Mouse (Mus musculus) lung, adult 2 months (tissue): ENCODE data around the gene Sebox. TPM values are rescaled to one million over a fixed set of nuclear protein-coding genes. Genes with fewer than 3 reads are reported as not detected.
A peak's percentile ranks its signal among the peaks of the same experiment; 100 is the strongest.
"Not testable (repeated sequence)": the region's sequence is repeated elsewhere in the genome, so short reads cannot be mapped to it uniquely, and the experiment has no call there.

Source experiments
- DNase-seq: peaks from one replicate; pipeline ENCODE4 v3.0.0; 2022
- H3K4me1 ChIP-seq: fragments of 200-500 bp; 2 replicates; pipeline ENCODE4 v1.6.1; 2011; ENCODE audit warnings: low read length; ENCODE audit not compliant: control insufficient read depth, insufficient read depth
- H3K4me3 ChIP-seq: fragments of 200-500 bp; replicated peaks from 2 replicates; pipeline ENCODE3; 2011; ENCODE audit warnings: low read depth, mild to moderate bottlenecking, control low read depth, low read length; ENCODE audit errors: extremely low read depth
- CTCF ChIP-seq: fragments of 200-500 bp; IDR thresholded peaks from 2 replicates; pipeline ENCODE4 v1.5.1; 2011; ENCODE audit warnings: mild to moderate bottlenecking, low read length, control low read depth; ENCODE audit not compliant: insufficient read depth
- POLR2A ChIP-seq: fragments of 200-500 bp; IDR thresholded peaks from 2 replicates; pipeline ENCODE4 v1.6.1; 2011; ENCODE audit warnings: low read depth, mild to moderate bottlenecking, control low read depth, low read length, borderline replicate concordance; ENCODE audit errors: extremely low read depth
- WGBS: fragments of 180-500 bp; shearing (Covaris S2); methylation state at CpG from one replicate; pipeline ENCODE4 v1.1.7; 2018; 5-methylcytosine and 5-hydroxymethylcytosine counted together
- polyA plus RNA-seq: library from polyadenylated mRNA; depleted of rRNA; stranded (reverse); fragments of >200 nt; gene quantifications from 2 replicates; pipeline ENCODE4 v1.2.3, GENCODE M21; 2012

Gene Sebox
- polyA plus RNA-seq, 1 experiment: 0.11 TPM

DNA sequence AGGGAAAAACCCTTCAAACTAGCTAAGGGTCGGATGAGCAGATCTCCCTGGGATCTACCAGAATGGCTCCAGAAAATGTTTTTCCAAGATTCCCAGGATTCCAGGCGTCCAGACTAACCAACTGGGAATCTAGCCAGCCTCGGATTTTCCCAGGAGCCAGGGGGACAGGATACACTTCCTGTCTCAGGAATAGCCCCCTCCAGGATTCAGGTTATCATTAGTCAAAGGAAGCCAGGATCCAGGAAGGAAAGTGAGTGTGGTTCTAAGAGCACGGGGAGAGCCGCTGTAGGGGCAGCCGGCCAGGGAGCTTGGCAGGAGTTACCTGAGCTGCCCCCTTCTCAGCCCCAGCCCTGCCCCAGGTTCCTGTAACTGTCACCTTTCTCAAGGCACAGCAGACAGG lies 27.8 kb downstream of the Sebox start:
- Histone ChIP-seq H3K4me1 (peaks cover 13% of the 10 kb centered on the region), H3K4me3 (no peak overlapping the region)
- TF ChIP-seq CTCF (no peak), POLR2A (no peak)
- WGBS: 31% methylated on average over 6 of the region's 6 CpGs
- DNase-seq: no peak

DNA sequence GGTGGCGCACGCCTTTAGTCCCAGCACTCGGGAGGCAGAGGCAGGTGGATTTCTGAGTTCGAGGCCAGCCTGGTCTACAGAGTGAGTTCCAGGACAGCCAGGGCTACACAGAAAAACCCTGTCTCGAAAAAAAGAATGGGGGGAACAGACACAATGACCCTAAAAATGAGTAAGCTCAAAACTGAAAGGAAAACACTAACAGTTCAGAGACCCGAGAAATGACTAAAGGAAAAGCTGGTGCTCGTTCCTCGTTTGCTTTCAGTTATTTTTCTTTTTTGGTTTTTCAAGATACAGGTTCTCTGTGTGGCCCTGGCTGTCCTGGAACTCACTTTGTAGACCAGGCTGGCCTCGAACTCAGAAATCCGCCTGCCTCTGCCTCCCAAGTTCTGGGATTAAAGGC lies 28.3 kb downstream of the Sebox start:
- 69% methylated on average over 10 of the region's 10 CpGs for WGBS
- H3K4me1 ChIP-seq: peaks cover 13% of the 10 kb centered on the region
- not testable (repeated sequence) for H3K4me3 ChIP-seq, DNase-seq

DNA sequence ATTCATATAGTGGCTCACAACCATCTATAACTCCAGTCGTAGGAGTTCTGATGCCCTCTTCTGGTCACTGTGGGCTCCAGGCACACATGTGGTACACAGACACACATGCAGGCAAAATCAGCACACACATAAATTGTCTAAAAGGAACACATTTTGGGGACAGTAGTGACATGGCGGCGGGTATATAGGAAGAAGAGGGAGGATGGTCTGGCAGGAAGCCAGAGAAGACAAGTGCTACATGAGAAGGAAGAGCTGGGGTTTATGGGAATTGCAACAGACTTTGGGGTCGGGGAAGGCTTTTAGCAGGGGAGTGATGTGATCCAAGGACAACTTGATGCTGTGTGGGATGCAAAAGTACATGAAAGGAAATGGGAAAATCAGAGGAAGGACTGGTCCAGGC lies 31.3 kb downstream of the Sebox start:
- TF ChIP-seq POLR2A (no peak), CTCF (no peak)
- DNase-seq: no peak
- peaks cover 21% of the 10 kb centered on the region for H3K4me1 ChIP-seq
- 53% methylated on average over 4 of the region's 4 CpGs for WGBS
- H3K4me3 ChIP-seq: no peak overlapping the region

DNA sequence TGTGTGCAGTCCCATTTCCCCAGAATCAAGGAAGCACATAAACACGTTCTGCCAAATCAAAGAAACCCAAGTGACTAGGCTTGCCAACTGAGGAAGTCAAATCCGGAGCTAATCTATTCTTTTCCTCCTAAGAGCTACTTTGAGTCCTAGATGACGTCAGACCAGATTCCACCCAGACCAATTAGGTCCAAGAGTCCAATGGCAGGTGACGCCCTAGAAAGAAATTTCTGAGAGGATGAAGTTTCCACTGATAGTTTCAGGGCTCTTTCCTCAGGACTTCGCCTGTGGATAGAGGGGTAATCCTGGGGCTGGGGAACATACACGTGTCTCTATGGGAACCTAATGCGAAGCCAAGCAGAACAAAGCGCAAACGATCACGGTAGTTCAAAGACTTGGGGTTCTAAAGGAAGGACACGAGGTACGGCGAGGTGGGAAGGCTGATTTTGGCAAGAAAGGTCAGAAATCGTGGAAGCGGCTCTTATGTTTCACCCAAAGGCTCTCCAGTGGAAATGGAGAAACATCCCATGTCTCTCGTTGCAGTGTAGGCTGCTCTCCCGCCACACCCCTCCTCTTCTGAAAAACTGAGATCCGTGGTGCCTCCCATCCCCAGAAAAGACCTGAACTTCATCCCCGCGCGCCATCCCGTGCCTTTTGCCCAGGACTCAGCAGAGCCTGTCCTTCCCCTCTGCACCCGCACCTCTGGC lies 32.3 kb downstream of the Sebox start:
- Histone ChIP-seq H3K4me1 (peaks cover 15% of the 10 kb centered on the region), H3K4me3 (peak overlapping the region; percentile 98)
- TF ChIP-seq POLR2A: no peak
- no peak for TF ChIP-seq CTCF
- peak; percentile 52 for DNase-seq
- 2% methylated on average over 23 of the region's 23 CpGs for WGBS

DNA sequence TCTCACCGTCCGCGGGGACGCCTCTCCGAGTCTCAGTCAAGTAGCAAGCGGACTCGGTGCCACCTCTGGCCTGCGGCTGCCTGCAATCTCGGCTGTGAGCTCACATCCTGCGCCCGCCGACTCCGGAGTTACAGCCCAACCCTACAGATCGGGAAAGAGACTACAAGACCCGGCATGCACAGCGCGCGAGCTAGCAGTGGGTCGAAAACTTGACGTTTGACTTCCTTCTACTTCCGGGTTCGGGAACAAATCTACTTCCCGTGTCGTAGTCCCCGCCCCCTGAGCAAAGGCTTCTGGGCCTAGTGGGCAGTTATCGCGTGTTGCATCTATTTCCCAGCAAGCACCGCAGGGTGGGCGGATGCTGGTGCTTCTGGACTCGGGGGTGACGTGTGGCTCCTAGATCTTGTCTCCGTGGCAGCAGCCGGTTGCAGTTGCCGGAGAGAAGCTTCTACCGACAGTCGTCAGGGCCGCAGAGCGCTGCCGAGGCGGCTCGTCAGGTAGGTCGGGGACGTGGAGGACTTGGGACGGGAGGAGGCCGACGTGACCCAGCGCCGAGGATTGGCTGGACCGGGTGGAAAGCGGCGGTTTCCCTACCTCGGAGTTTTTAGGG lies 32.9 kb downstream of the Sebox start, which contains the start of the genes Tnfaip1 and Ift20:
Tnfaip1 (minus strand) TSS at position 253 of the 610 bp plus-strand sequence.
Ift20 (plus strand) TSS at position 282 of the 610 bp plus-strand sequence.
- peaks cover 10% of the 10 kb centered on the region for H3K4me1 ChIP-seq
- H3K4me3 ChIP-seq: peak within 1 kb of the TSS; percentile 98
- peak; percentile 95 for TF ChIP-seq POLR2A
- TF ChIP-seq CTCF: no peak
- WGBS: under 1% methylated on average over 52 of the region's 52 CpGs
- DNase-seq: peak; percentile 96

DNA sequence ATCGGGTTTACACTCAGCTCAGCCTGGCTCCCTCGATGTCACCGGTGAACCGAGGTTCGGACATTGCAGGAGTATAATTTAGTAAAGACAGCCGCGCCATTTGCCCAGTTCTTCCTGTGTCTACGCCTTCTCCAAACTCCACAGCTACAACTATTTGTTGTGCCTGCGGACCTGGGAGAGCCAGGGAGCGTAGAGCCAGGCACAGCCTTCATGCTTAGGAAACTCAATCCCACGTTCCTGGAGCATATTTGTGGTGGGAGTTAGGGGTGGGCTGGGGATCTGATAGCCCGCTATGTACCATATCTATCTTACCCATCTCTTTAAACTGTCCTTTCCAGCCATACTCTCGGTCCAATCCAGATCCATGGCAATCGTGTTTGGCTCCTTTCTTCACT lies 33.4 kb downstream of the Sebox start:
- 1% methylated on average over 14 of the region's 14 CpGs for WGBS
- no peak for DNase-seq
- TF ChIP-seq POLR2A: no peak

DNA sequence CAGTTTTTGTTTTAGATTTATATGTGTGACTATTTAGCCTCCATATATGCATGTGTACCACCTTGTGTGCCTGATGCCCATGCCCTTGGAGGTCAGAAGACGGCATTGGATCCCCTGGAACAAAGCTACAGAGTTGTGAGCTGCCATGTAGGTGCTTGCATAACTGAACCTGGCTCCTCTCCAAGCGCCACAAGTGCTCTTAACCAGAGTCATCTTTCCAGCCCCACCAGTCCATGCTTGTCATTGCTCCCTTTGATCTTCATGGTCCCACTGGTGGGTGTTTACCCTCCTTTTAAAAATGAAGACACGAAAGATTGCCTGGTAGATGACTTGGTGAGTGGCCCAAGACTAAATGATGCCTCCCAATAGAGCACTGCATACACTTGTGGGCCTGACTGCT lies 37.1 kb downstream of the Sebox start:
- DNase-seq: peak; percentile 56
- no peak for TF ChIP-seq CTCF
- no peak for TF ChIP-seq POLR2A
- H3K4me3 ChIP-seq: no peak overlapping the region
- WGBS: 65% methylated on average over 3 of the region's 3 CpGs
- H3K4me1 ChIP-seq: peaks cover 8% of the 10 kb centered on the region

More for the DNA sequence above, 33.4 kb downstream of the Sebox start:
- peak overlapping the region; percentile 91 for H3K4me3 ChIP-seq
- peaks cover 10% of the 10 kb centered on the region for H3K4me1 ChIP-seq

DNA sequence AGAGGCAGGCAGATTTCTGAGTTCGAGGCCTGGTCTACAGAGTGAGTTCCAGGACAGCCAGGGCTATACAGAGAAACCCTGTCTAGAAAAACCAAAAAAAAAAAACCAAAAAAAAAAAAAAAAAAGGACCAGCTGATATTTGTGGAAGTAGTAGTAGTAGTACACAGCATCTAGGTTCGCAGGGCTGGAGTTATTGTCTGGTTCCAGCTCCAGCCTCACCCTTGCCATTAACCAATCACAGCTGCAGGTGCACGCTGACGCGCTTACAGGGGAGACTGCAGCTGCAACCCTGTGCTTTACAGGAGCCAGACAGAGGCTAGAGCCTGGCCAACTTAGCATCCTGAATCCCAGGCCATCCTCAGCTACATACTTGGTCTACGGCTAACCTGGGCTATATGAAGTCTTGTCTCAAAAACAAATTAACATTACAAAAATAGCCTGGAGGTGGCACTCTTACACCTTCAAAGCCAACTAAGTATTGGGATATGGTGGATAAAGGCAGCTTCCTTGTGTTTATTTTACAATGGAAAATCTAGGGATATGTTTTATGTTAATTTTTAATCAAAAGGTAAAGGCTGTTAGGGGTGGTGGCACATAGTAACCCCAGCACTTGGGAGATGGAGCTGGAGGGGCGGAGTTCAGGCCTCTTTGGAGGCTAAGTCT lies 41.3 kb downstream of the Sebox start:
- Histone ChIP-seq H3K4me3 (no peak overlapping the region), H3K4me1 (no peaks in the 10 kb centered on the region)
- 90% methylated on average over 7 of the region's 7 CpGs for WGBS
- TF ChIP-seq POLR2A: no peak
- TF ChIP-seq CTCF: no peak
- no peak for DNase-seq

DNA sequence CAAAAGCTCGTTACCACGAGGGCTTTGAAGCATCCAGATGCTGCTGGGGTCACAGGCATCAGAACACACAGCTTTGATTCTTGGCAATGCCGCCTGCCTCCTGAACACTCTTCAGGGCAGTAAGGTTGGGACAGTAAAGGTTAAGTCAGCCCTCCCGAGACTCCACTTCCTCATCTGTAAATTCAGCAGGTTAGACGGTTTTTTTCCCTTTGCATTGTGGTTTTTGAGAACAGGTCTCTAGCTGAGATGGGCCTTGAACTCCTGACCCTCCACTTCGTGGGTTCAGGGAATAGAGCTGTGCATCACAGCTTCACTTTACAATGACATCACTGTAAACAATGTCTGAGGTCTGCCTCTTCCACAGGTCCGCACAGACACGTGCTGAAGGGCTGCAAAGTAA lies 41.9 kb downstream of the Sebox start:
- TF ChIP-seq CTCF: no peak
- no peak for TF ChIP-seq POLR2A
- Histone ChIP-seq H3K4me1 (no peaks in the 10 kb centered on the region), H3K4me3 (no peak overlapping the region)
- WGBS: 48% methylated on average over 8 of the region's 8 CpGs
- no peak for DNase-seq
